Mouse (Mus musculus) cerebellum, postnatal 4 days (tissue): ENCODE results near the gene Pla2g2d.

ENCODE experiments used
- DNase-seq, 2 experiments: peaks; one replicate each; pipeline ENCODE4 v3.0.0; 2022; ENCODE audit warnings: low spot score in 2 of 2, mixed read lengths in 1 of 2

Pla2g2d gene

GRCm38 (mm10) chr4:138775435-138775834, at the start of gene Pla2g2d:
TSS of gene Pla2g2d (plus strand) at chr4:138775735.
- no peak for DNase-seq

- peak in 1 of 2 experiments; percentile 44 for DNase-seq
Observed at GRCm38 (mm10) chr4:138725751-138726150, 49.8 kb upstream of the Pla2g2d start.

- no peak for DNase-seq
Observed at GRCm38 (mm10) chr4:138729018-138729703, 46.4 kb upstream of the Pla2g2d start.

GRCm38 (mm10) chr4:138734105-138734504, 41.4 kb upstream of the Pla2g2d start:
- no peak for DNase-seq

- no peak for DNase-seq
Observed at GRCm38 (mm10) chr4:138734863-138735262, 40.7 kb upstream of the Pla2g2d start.

- DNase-seq, result no peak
Observed at GRCm38 (mm10) chr4:138737031-138737430, 38.5 kb upstream of the Pla2g2d start, which contains the start of gene Ubxn10. TSS of gene Ubxn10 (minus strand) at chr4:138737167.

- DNase-seq, result no peak
Observed at GRCm38 (mm10) chr4:138739136-138739851, 36.2 kb upstream of the Pla2g2d start.

GRCm38 (mm10) chr4:138745884-138746283, 29.7 kb upstream of the Pla2g2d start:
- DNase-seq, result no peak

- no peak for DNase-seq
Observed at GRCm38 (mm10) chr4:138746866-138747265, 28.7 kb upstream of the Pla2g2d start.

GRCm38 (mm10) chr4:138747851-138748250, 27.7 kb upstream of the Pla2g2d start:
- no peak for DNase-seq

- DNase-seq, result peak; percentile 35 to 52
Observed at GRCm38 (mm10) chr4:138748369-138749072, 27.0 kb upstream of the Pla2g2d start.

GRCm38 (mm10) chr4:138752603-138753002, 22.9 kb upstream of the Pla2g2d start:
- no peak for DNase-seq

- DNase-seq, result no peak
Observed at GRCm38 (mm10) chr4:138753608-138754007, 21.9 kb upstream of the Pla2g2d start.

GRCm38 (mm10) chr4:138754432-138754831, 21.1 kb upstream of the Pla2g2d start:
- DNase-seq, result no peak

- no peak for DNase-seq
Observed at GRCm38 (mm10) chr4:138755439-138755838, 20.1 kb upstream of the Pla2g2d start.

- no peak for DNase-seq
Observed at GRCm38 (mm10) chr4:138755983-138756382, 19.6 kb upstream of the Pla2g2d start.

- DNase-seq, result no peak
Observed at GRCm38 (mm10) chr4:138757416-138757815, 18.1 kb upstream of the Pla2g2d start, which contains the start of gene Pla2g2f. TSS of gene Pla2g2f (minus strand) at chr4:138757626.

GRCm38 (mm10) chr4:138762266-138762665, 13.3 kb upstream of the Pla2g2d start:
- DNase-seq, result no peak

- no peak for DNase-seq
Observed at GRCm38 (mm10) chr4:138771970-138772369, 3.6 kb upstream of the Pla2g2d start.

- DNase-seq, result no peak
Observed at GRCm38 (mm10) chr4:138772386-138772785, 3.1 kb upstream of the Pla2g2d start.

- DNase-seq, result no peak
Observed at GRCm38 (mm10) chr4:138777417-138778407, 2.2 kb downstream of the Pla2g2d start.
